Mouse (Mus musculus) heart, postnatal 25 days (tissue): Measurements from ENCODE around the gene Vstm5. TPM values are rescaled to one million over a fixed set of nuclear protein-coding genes. Genes with fewer than 3 reads are reported as not detected.
"Not testable (repeated sequence)": the region's sequence is repeated elsewhere in the genome, so short reads cannot be mapped to it uniquely, and the experiment has no call there.

Experiments
- DNase-seq: peaks from one replicate; pipeline ENCODE4 v3.0.0; 2022; ENCODE audit warnings: low spot score
- intact Hi-C: fragments of 180-260 bp; cut with DNase I; formaldehyde crosslinking; loops from one replicate; pipeline ENCODE4 v1.15.1; 2025
- total RNA-seq, 2 experiments: library from RNA; stranded (reverse); gene quantifications; 2 replicates each; pipeline ENCODE4 v1.2.3; 2021

The Vstm5 gene
- total RNA-seq: under 1 TPM; 0.21 to 0.59 TPM

- DNase-seq: no peak
- intact Hi-C loops: no loop called here
Observed at GRCm38 (mm10) chr9:15239042-15239925, at the start of gene Vstm5. Gene Vstm5, plus strand, starts transcription at chr9:15239045.

DNA sequence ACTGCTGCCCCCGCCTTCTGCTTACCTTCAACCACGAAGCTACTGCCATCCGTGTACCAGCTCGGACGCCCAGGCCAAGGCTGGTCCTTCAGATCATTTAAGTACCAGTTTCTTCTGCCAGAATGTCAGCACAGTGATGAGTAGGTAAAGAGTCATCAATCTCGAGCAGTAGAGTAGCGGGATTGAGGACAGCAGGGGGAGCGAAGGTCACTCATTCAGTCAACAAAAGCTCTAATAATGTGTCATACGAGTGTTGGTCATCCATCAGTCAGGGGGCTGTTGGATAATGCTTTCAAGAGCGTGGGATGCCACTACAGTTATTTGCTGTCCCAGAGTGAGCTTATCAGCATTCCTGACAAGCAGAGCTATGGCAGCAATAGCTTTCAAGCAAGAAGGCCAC lies 44.0 kb upstream of the Vstm5 start:
- DNase-seq, intact Hi-C loops: not testable (repeated sequence)

DNA sequence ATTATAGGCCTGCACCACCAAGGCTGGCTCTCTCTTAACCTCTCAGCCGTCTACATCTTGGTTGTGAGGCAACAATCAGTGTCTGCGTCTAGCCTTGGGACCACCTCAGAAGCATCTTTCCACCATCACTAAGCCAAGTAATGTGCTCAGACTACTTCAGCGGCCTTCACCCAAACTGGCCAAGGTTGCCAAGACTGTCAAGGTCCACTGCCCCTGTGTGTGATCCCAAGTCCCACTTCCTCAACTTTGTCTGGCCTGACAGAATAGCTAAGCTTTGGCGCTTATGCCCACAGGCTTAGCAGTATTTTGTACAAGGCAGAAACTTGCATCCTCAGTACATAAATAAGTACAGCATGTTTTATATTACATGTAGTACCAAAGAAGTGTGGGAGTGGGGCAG lies 32.2 kb upstream of the Vstm5 start:
- DNase-seq: no peak
- intact Hi-C loops: no loop called here

- DNase-seq: no peak
- intact Hi-C loops: no loop called here
Observed at GRCm38 (mm10) chr9:15209320-15209719, 29.5 kb upstream of the Vstm5 start.

- DNase-seq: no peak
- intact Hi-C loops: loop anchor here (2.0 kb wide), 2 partner anchors 183 to 345 kb away; no protein-coding TSS in a partner anchor
Observed at GRCm38 (mm10) chr9:15211876-15212275, 27.0 kb upstream of the Vstm5 start.

DNA sequence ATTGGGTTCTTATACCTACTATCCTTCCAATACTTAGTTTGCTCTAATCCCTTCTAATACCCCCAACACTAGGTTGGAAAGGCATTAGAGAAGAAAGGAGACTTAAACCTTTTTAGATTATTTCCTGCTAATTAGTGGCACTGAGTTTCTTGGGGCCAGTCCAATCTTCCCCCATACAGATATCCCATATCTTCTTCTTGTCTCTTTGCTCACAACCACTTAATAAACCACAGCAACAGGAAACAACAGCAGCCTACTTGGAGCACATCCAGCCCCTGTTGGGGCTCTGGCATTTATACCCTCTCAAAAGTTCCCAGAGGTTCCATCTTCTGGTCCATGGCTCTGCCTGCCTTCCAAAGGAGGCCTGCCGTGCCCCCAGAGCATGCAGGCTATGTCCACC lies 25.1 kb upstream of the Vstm5 start:
- intact Hi-C loops: loop anchor here (2.0 kb wide), 2 partner anchors 185 to 347 kb away; no protein-coding TSS in a partner anchor
- no peak for DNase-seq

DNA sequence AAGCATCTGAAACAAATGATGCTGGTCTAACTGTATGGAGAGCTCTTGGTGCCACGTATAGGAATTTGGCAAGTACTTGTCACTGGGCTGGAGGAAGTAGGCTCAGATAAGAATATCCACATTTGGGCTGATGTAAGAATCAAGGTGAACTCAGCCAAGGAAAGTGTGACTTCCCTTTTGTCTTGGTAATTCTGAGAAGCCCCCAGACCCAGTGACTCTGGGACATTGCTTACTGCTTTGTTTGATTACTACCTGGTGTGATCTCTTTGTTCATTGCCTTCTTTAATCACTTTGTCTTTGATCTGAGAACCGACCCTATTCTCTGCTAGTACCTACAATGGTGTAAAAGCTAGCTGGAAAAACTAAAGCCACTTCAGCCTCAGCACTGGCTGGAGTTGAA lies 13.9 kb upstream of the Vstm5 start:
- DNase-seq: no peak
- intact Hi-C loops: no loop called here

DNA sequence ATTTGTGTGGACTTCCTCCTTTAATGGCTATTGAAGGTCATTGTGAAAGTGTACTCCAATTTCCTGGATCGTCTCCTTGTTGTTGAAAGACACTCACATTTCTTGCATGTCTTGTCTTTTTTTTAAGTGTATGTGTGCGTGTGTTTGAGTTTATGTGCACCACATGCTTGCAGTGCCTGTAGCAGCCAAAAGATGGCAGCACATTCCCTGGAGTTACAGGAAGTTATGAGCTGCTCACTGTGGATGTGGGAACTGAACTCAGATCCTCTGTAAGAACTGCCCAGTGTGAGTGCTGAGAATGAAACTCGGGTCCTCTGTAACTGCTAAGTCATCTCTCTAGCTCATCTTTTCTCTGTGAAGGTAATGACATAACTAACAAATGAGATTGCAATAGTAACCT lies 6.4 kb upstream of the Vstm5 start:
- DNase-seq: no peak
- intact Hi-C loops: no loop called here

DNA sequence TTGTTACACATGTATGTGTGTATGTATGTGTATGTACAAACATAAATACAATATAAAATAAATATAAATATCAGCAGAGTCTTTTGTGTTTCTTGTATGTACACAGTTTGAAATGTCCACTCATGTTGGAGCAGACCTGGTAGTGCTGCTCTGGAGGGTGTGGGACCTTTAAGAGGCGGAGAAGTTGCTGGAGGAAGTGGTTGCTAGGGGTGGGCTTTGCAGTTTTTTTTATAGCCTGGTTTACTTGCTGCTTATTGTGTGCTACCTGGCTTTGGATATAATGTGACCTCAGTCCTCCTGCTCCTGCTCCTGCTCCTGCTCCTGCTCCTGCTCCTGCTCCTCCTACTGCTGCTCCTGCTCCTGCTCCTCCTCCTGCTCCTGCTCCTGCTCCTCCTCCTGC lies 5.2 kb upstream of the Vstm5 start:
- intact Hi-C loops: no loop called here
- no peak for DNase-seq

DNA sequence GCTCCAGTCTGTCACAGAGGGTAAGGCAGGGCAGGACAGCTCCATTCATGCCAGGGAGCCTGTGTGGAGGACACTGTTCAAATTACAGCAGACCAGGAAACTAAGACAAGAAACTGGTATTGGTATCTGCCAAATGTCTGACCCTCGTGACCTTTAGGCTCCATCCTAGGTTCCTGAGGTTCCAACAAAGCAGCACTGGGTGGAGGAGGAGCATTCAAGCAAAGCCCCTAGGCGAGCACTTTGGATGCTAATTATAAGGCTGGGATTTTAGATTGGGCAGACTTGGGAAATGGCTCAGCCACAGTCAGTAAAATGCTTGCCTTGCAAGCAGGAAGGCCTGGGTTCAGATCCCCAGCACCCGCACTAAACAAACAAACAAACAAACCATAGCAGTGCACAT lies 2.9 kb upstream of the Vstm5 start:
- no peak for DNase-seq
- intact Hi-C loops: no loop called here

DNA sequence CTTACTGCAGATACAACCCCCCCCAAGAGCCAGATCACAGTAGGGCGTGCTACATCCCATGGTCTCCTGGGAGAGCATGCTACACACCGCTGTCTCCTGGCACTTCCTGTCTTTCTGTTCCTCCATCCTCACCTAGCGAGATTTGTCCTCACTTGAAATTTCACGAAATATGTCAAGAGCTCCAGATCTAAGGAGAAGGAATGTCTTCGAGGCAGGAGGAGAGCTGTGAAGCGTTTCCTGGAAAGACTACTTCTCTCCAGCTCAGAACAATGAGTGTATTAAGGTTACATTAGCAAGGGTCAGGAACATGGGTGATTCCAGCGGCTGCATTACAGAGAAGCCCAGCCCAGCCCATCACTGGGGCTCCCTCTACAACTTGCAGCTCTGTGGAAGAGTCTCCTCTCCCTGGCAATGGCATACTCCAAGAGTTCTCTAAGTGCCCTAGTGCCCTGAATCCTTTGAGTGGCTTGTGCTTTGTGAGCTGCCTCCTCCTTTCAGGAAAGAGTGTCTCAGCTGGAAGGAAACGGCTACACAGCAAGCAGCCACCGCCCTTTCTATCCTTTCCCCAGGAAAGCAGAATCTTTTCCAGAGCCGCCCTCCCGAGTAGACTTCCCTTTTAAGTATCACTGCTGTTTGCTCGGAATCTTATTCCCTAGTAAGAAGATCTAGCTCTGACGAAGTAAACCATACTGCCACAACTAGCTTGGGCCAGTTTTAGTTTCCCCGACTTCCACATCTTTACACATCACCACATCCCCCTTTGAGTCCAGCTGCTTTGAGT lies 1.1 kb upstream of the Vstm5 start:
- no peak for DNase-seq

GRCm38 (mm10) chr9:15238297-15238990 lies 401 bp upstream of the Vstm5 start:
- intact Hi-C loops: no loop called here
- DNase-seq: no peak

More for the DNA sequence above, 1.1 kb upstream of the Vstm5 start:
- intact Hi-C loops: no loop called here

DNA sequence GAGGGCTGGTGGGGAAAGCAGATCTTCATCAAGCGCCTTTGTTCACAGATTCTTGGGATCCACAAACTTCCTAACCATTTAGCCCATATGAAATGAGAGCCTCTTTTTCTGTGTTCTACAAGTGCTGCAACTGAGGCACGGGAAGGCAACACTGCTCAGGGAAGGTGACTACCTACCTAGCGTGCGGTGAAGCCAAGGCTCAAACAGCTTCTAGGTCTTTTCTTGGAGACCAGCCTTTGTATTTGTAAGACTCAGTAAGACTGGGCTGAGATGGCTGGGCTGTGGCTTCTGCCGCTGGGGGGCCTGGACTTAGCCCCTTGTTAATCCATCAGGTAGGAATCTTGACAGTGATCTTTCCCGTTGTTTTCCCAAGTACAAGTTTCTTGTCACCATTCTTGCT lies 1.2 kb downstream of the Vstm5 start:
- intact Hi-C loops: no loop called here
- no peak for DNase-seq

DNA sequence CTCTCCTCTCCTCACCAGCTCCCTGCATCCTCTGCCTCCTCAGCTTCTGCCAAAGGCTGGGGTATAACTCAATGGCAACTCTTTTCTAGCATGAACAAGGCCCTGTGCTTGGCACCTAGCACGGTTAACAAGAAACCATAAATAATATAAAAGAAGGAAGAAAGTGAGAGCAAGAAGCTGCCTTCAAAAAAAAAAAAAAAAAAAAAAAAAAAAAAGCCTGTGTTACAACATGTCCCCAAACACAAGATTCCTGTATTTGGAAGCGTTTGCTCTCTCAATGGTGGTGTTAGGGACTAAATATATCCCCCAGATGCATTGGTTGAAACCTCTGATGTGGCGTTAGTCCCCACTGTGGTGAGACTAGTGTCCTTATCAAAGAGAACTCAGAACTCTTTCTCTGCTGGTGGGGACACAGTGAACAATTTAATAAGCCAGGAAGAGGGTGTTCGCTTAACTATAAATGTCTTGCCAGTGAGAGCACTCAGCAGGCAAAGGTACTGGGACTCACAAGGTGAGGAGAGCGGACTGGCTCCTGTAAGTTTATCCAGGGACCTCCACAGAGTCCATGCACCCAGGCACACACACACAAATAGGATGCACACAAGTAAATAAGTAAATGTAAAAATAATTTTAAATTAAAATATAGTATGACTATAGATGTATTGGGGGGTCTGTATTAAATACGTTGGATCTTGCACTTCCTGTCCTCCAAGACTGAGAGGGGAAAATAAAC lies 2.2 kb downstream of the Vstm5 start:
- intact Hi-C loops: no loop called here

GRCm38 (mm10) chr9:15241596-15241939 lies 2.7 kb downstream of the Vstm5 start:
- intact Hi-C loops: no loop called here
- no peak for DNase-seq

More for the DNA sequence above, 2.2 kb downstream of the Vstm5 start:
- DNase-seq: no peak

- DNase-seq: no peak
- intact Hi-C loops: no loop called here
Observed at GRCm38 (mm10) chr9:15242130-15242529, 3.3 kb downstream of the Vstm5 start.

- intact Hi-C loops: no loop called here
- no peak for DNase-seq
Observed at GRCm38 (mm10) chr9:15245319-15246075, 6.7 kb downstream of the Vstm5 start.

GRCm38 (mm10) chr9:15250376-15250775 lies 11.5 kb downstream of the Vstm5 start:
- intact Hi-C loops: no loop called here
- no peak for DNase-seq

DNA sequence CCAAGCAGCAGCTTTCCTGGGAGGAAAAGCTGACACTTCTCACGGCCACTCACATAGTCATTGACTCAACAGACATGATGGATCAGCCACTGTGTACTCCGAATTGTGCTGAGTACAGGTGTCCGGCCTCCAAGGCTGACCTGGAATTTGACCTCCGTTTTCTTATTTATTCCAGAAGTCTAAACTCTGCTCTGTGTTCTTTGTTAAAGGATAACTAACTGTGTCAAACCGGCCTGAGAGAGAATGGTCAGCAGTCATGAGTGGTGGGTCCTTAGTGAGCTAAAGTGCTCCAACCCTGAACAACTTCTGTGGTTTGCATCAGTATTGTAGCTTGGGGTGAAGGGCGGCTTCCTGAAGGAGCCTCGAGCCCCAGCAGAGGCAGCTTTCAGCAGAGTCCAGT lies 13.4 kb downstream of the Vstm5 start:
- intact Hi-C loops: no loop called here

More for the DNA sequence above, 13.4 kb downstream of the Vstm5 start:
- no peak for DNase-seq
